Mouse (Mus musculus) myocyte (in vitro differentiated cells): ENCODE results near the gene Ttc29.

Experiments
- CEBPB ChIP-seq: IDR thresholded peaks from 2 replicates; pipeline ENCODE4 v1.6.1; 2011; ENCODE audit warnings: mild to moderate bottlenecking, moderate library complexity; ENCODE audit not compliant: poor library complexity, insufficient read depth, severe bottlenecking
- E2F4 ChIP-seq: IDR thresholded peaks from one replicate; pipeline ENCODE4 v1.6.1; 2011; ENCODE audit warnings: mild to moderate bottlenecking, control low read depth, moderate library complexity; ENCODE audit not compliant: insufficient read depth
- MAX ChIP-seq: IDR thresholded peaks from one replicate; pipeline ENCODE4 v1.6.1; 2011; ENCODE audit warnings: low read depth, mild to moderate bottlenecking, control low read depth
- MYOD1 ChIP-seq, 3 experiments: IDR thresholded peaks; one replicate each; pipeline ENCODE4 v1.6.1; 2011; ENCODE audit warnings: control low read depth in 2 of 3, low read depth in 2 of 3, mild to moderate bottlenecking in 2 of 3, moderate library complexity in 1 of 3; ENCODE audit not compliant: insufficient read length in 2 of 3, control insufficient read depth in 1 of 3
- MYOG ChIP-seq, 3 experiments: IDR thresholded peaks; one replicate each; pipeline ENCODE4 v1.6.1; 2011; ENCODE audit warnings: control low read depth in 2 of 3, low read depth in 2 of 3, mild to moderate bottlenecking in 2 of 3; ENCODE audit not compliant: insufficient read length in 2 of 3, control insufficient read depth in 1 of 3, insufficient read depth in 1 of 3
- POLR2A ChIP-seq: IDR thresholded peaks from one replicate; pipeline ENCODE4 v1.6.1; 2011; ENCODE audit warnings: low read depth, mild to moderate bottlenecking, control low read depth, moderate library complexity; ENCODE audit not compliant: insufficient read length
- POLR2AphosphoS2 ChIP-seq: IDR thresholded peaks from one replicate; pipeline ENCODE4 v1.6.1; 2011; ENCODE audit warnings: low read depth, control low read depth; ENCODE audit not compliant: insufficient read length
- REST ChIP-seq: IDR thresholded peaks from one replicate; pipeline ENCODE4 v1.6.1; 2011; ENCODE audit warnings: mild to moderate bottlenecking, control low read depth, moderate library complexity; ENCODE audit not compliant: insufficient read depth, insufficient read length
- SRF ChIP-seq: IDR thresholded peaks from one replicate; pipeline ENCODE4 v1.6.1; 2011; ENCODE audit warnings: low read depth; ENCODE audit not compliant: control insufficient read depth, insufficient read length
- TCF12 ChIP-seq: IDR thresholded peaks from one replicate; pipeline ENCODE4 v1.6.1; 2011; ENCODE audit warnings: mild to moderate bottlenecking, control low read depth; ENCODE audit not compliant: poor library complexity, insufficient read depth, severe bottlenecking
- TCF3 ChIP-seq: IDR thresholded peaks from one replicate; pipeline ENCODE4 v1.6.1; 2011; ENCODE audit warnings: low read depth, control low read depth; ENCODE audit not compliant: insufficient read length
- USF1 ChIP-seq: IDR thresholded peaks from one replicate; pipeline ENCODE4 v1.6.1; 2011; ENCODE audit warnings: low read depth, mild to moderate bottlenecking, control low read depth, moderate library complexity

DNA sequence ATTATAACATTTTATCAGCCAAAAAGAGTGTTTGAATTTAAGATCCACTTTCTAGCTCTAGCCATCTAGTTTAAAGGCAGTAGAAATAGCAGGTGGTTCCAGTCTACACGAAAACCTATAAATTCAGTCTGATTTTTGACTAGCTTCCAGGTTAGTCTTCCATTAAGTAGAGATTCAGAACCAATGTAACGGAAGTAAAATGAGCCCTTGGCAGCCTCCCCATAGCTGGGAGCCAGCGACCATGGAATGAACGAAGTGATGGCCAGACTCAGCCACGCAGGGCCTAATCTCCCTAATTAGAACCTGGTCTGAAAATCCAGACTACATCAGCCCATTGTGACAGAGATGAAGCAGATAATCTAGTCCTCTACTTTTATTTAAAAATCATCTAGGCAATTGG lies 140.8 kb downstream of the Ttc29 start:
- TF ChIP-seq POLR2A (no peak), MAX (no peak), MYOG (IDR thresholded peaks at IDR 0.05; ENCODE audit: control insufficient read depth in 1 of 3, insufficient read depth in 1 of 3, insufficient read length in 2 of 3, low read depth in 2 of 3) (no peak), USF1 (no peak), E2F4 (no peak), CEBPB (no peak), POLR2AphosphoS2 (no peak), SRF (no peak), TCF12 (no peak), MYOD1 (IDR thresholded peaks at IDR 0.05; ENCODE audit: control insufficient read depth in 1 of 3, insufficient read length in 2 of 3, low read depth in 2 of 3) (no peak), TCF3 (no peak), REST (no peak)
